Mouse (Mus musculus): Measurements from ENCODE around the gene Adgre5. TPM values are rescaled to one million over a fixed set of nuclear protein-coding genes. Genes with fewer than 3 reads are reported as not detected.
A peak's percentile ranks its signal among the peaks of the same experiment; 100 is the strongest.

Gene Adgre5
- polyA plus RNA-seq, 1 experiment from 2014 or later = 8.1 TPM

- H3K27ac ChIP-seq (ENCODE audit: low read length) = peak within 1 kb of the TSS; percentile 57
- WGBS = under 1% methylated on average over 74 of the region's 85 CpGs
- peaks cover 24% of the 10 kb centered on the region for H3K4me1 ChIP-seq (replicated peaks; ENCODE audit: control insufficient read depth, insufficient read depth, low read length)
- H3K27me3 ChIP-seq (replicated peaks; ENCODE audit: control insufficient read depth, insufficient read depth, low read length) = no peaks in the 10 kb centered on the region
- H3K36me3 ChIP-seq (ENCODE audit: control insufficient read depth, insufficient read depth) = no peaks in the 10 kb centered on the region
- ATAC-seq = peak; percentile 85
- H3K4me3 ChIP-seq (replicated peaks; ENCODE audit: low read length) = peak within 1 kb of the TSS; percentile 91
- H3K9ac ChIP-seq (replicated peaks; ENCODE audit: low read depth, low read length) = peak within 1 kb of the TSS; percentile 97
- peak within 1 kb of the TSS; percentile 70 for H3K4me2 ChIP-seq (ENCODE audit: low read length)
- no peaks in the 10 kb centered on the region for H3K9me3 ChIP-seq (ENCODE audit: control insufficient read depth, low read length)
Measured at GRCm38 (mm10) chr8:83698661-83699453, 42.3 kb downstream of the Adgre5 start, which contains the start of gene Pkn1. TSS of gene Pkn1 (minus strand) at chr8:83699179.

- Histone ChIP-seq H3K4me1 (replicated peaks; ENCODE audit: control insufficient read depth, insufficient read depth, low read length) (peaks cover 24% of the 10 kb centered on the region), H3K4me2 (ENCODE audit: low read length) (peak overlapping the region; percentile 70), H3K9me3 (ENCODE audit: control insufficient read depth, low read length) (no peaks in the 10 kb centered on the region), H3K27me3 (replicated peaks; ENCODE audit: control insufficient read depth, insufficient read depth, low read length) (no peaks in the 10 kb centered on the region), H3K36me3 (ENCODE audit: control insufficient read depth, insufficient read depth) (no peaks in the 10 kb centered on the region), H3K27ac (ENCODE audit: low read length) (peak overlapping the region; percentile 57; the same call in 1 of the 2 replicates), H3K9ac (replicated peaks; ENCODE audit: low read depth, low read length) (peak overlapping the region; percentile 97), H3K4me3 (replicated peaks; ENCODE audit: low read length) (peak overlapping the region; percentile 91)
- ATAC-seq = peak; percentile 26
- 4% methylated on average over 15 of the region's 15 CpGs for WGBS
Measured at GRCm38 (mm10) chr8:83698291-83698660, 42.9 kb downstream of the Adgre5 start.

GRCm38 (mm10) chr8:83697374-83698220 lies 43.5 kb downstream of the Adgre5 start:
- H3K9me3 ChIP-seq (ENCODE audit: control insufficient read depth, low read length) = no peaks in the 10 kb centered on the region
- 57% methylated on average over 19 of the region's 19 CpGs for WGBS
- H3K27ac ChIP-seq (ENCODE audit: low read length) = peak overlapping the region; percentile 22; the same call in 1 of the 2 replicates
- peak overlapping the region; percentile 91 for H3K4me3 ChIP-seq (replicated peaks; ENCODE audit: low read length)
- H3K4me1 ChIP-seq (replicated peaks; ENCODE audit: control insufficient read depth, insufficient read depth, low read length) = peaks cover 24% of the 10 kb centered on the region
- H3K9ac ChIP-seq (replicated peaks; ENCODE audit: low read depth, low read length) = peak overlapping the region; percentile 97
- H3K36me3 ChIP-seq (ENCODE audit: control insufficient read depth, insufficient read depth) = no peaks in the 10 kb centered on the region
- H3K4me2 ChIP-seq (ENCODE audit: low read length) = peak overlapping the region; percentile 70
- peak; percentile 9; the same call in 1 of the 2 replicates for ATAC-seq
- H3K27me3 ChIP-seq (replicated peaks; ENCODE audit: control insufficient read depth, insufficient read depth, low read length) = no peaks in the 10 kb centered on the region

GRCm38 (mm10) chr8:83695351-83696106 lies 45.6 kb downstream of the Adgre5 start:
- peaks cover 24% of the 10 kb centered on the region for H3K4me1 ChIP-seq (replicated peaks; ENCODE audit: control insufficient read depth, insufficient read depth, low read length)
- no peak for ATAC-seq
- no peak overlapping the region for H3K4me2 ChIP-seq (ENCODE audit: low read length)
- peaks cover 15% of the 10 kb centered on the region for H3K36me3 ChIP-seq (ENCODE audit: control insufficient read depth, insufficient read depth)
- H3K9ac ChIP-seq (replicated peaks; ENCODE audit: low read depth, low read length) = no peak overlapping the region
- no peak overlapping the region for H3K27ac ChIP-seq (ENCODE audit: low read length)
- WGBS = 83% methylated on average over 16 of the region's 17 CpGs
- no peaks in the 10 kb centered on the region for H3K27me3 ChIP-seq (replicated peaks; ENCODE audit: control insufficient read depth, insufficient read depth, low read length)
- H3K4me3 ChIP-seq (replicated peaks; ENCODE audit: low read length) = no peak overlapping the region
- no peaks in the 10 kb centered on the region for H3K9me3 ChIP-seq (ENCODE audit: control insufficient read depth, low read length)

- ATAC-seq = no peak
- Histone ChIP-seq H3K27me3 (replicated peaks; ENCODE audit: control insufficient read depth, insufficient read depth, low read length) (no peaks in the 10 kb centered on the region), H3K36me3 (ENCODE audit: control insufficient read depth, insufficient read depth) (peaks cover 18% of the 10 kb centered on the region), H3K9ac (replicated peaks; ENCODE audit: low read depth, low read length) (no peak overlapping the region), H3K4me2 (ENCODE audit: low read length) (no peak overlapping the region), H3K4me1 (replicated peaks; ENCODE audit: control insufficient read depth, insufficient read depth, low read length) (peaks cover 19% of the 10 kb centered on the region), H3K4me3 (replicated peaks; ENCODE audit: low read length) (no peak overlapping the region), H3K27ac (ENCODE audit: low read length) (no peak overlapping the region), H3K9me3 (ENCODE audit: control insufficient read depth, low read length) (no peaks in the 10 kb centered on the region)
- WGBS = 89% methylated on average over 11 of the region's 11 CpGs
Measured at GRCm38 (mm10) chr8:83694369-83695160, 46.6 kb downstream of the Adgre5 start.

GRCm38 (mm10) chr8:83693609-83694236 lies 47.4 kb downstream of the Adgre5 start:
- WGBS = 87% methylated on average over 10 of the region's 10 CpGs
- Histone ChIP-seq H3K4me3 (replicated peaks; ENCODE audit: low read length) (no peak overlapping the region), H3K9ac (replicated peaks; ENCODE audit: low read depth, low read length) (no peak overlapping the region), H3K27me3 (replicated peaks; ENCODE audit: control insufficient read depth, insufficient read depth, low read length) (no peaks in the 10 kb centered on the region), H3K9me3 (ENCODE audit: control insufficient read depth, low read length) (no peaks in the 10 kb centered on the region), H3K27ac (ENCODE audit: low read length) (no peak overlapping the region), H3K4me1 (replicated peaks; ENCODE audit: control insufficient read depth, insufficient read depth, low read length) (peaks cover 16% of the 10 kb centered on the region), H3K4me2 (ENCODE audit: low read length) (no peak overlapping the region), H3K36me3 (ENCODE audit: control insufficient read depth, insufficient read depth) (peaks cover 20% of the 10 kb centered on the region)
- no peak for ATAC-seq

- 94% methylated on average over 6 of the region's 6 CpGs for WGBS
- Histone ChIP-seq H3K4me3 (replicated peaks; ENCODE audit: low read length) (no peak overlapping the region), H3K27me3 (replicated peaks; ENCODE audit: control insufficient read depth, insufficient read depth, low read length) (no peaks in the 10 kb centered on the region), H3K4me1 (replicated peaks; ENCODE audit: control insufficient read depth, insufficient read depth, low read length) (no peaks in the 10 kb centered on the region), H3K4me2 (ENCODE audit: low read length) (no peak overlapping the region), H3K36me3 (ENCODE audit: control insufficient read depth, insufficient read depth) (peaks cover 27% of the 10 kb centered on the region), H3K9ac (replicated peaks; ENCODE audit: low read depth, low read length) (no peak overlapping the region), H3K9me3 (ENCODE audit: control insufficient read depth, low read length) (no peaks in the 10 kb centered on the region), H3K27ac (ENCODE audit: low read length) (no peak overlapping the region)
- no peak for ATAC-seq
Measured at GRCm38 (mm10) chr8:83689264-83689663, 51.9 kb downstream of the Adgre5 start.

- Histone ChIP-seq H3K4me2 (ENCODE audit: low read length) (no peak overlapping the region), H3K9ac (replicated peaks; ENCODE audit: low read depth, low read length) (no peak overlapping the region), H3K27ac (ENCODE audit: low read length) (no peak overlapping the region), H3K9me3 (ENCODE audit: control insufficient read depth, low read length) (no peaks in the 10 kb centered on the region), H3K4me1 (replicated peaks; ENCODE audit: control insufficient read depth, insufficient read depth, low read length) (no peaks in the 10 kb centered on the region), H3K36me3 (ENCODE audit: control insufficient read depth, insufficient read depth) (peaks cover 18% of the 10 kb centered on the region), H3K4me3 (replicated peaks; ENCODE audit: low read length) (no peak overlapping the region), H3K27me3 (replicated peaks; ENCODE audit: control insufficient read depth, insufficient read depth, low read length) (no peaks in the 10 kb centered on the region)
- ATAC-seq = no peak
- WGBS = 95% methylated on average over 9 of the region's 9 CpGs
Measured at GRCm38 (mm10) chr8:83684517-83684916, 56.6 kb downstream of the Adgre5 start.

All from forebrain, embryonic 16.5 days (tissue).